In the genomic region with DNA sequence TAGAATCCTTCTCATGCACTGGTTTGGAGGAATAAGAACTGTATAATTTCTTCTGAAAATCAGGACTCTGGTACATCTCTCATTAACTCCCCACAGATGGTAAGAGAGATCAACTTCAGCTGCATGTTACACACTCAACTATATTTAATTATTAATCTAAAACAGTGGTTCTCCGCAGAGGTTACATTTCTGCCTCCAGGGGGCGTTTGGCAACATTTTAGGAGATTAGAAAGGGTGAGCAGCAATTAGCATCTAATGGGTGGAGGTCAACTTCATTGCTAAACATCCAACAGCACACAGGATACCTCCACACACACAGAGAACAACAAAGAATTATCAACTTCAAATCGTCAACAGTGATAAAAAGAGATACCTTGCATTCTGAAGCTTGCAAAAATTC, we compare ENCODE assay signal across 9 mouse cellular contexts. TPM values are rescaled to one million over a fixed set of nuclear protein-coding genes. Genes with fewer than 3 reads are reported as not detected.
DNase-seq lines count a peak whose midpoint lies in the region; ATAC-seq and TF ChIP-seq lines count a peak whose summit lies in the region.
"Had no signal": no experiment of that assay in that cellular context is flagged by ENCODE, and none has a peak within 500 bp of the region (broad histone marks: within the 10 kb centered on the region; RNA-seq: fewer than 3 reads in every experiment).

No protein-coding gene starts in this region.

- H3K4me3 ChIP-seq in forebrain, embryonic 10.5 days = no peak overlapping the region
- no peak overlapping the region for H3K4me3 ChIP-seq in forebrain, embryonic 11.5 days (ENCODE audit: low read depth, low read length)
- no peak overlapping the region for H3K4me3 ChIP-seq in MEL (ENCODE audit: control insufficient read depth in 1 of 2, insufficient read depth in 1 of 2, low read depth in 2 of 2, low read length in 2 of 2)
- H3K4me3 ChIP-seq in hindbrain, embryonic 14.5 days (replicated peaks; ENCODE audit: low read length) = peak overlapping the region; percentile 95
- H3K4me3 ChIP-seq in limb, embryonic 14.5 days (replicated peaks; ENCODE audit: low read length) = 0 out of 2 replicates have a peak overlapping the region, but pooled peaks have one; percentile 84
- H3K4me3 ChIP-seq in neural tube, embryonic 13.5 days = peak overlapping the region; percentile 83
- H3K4me3 ChIP-seq: erythroblast, embryonic 14.5 days had no signal

- no peak for TF ChIP-seq EP300 in MEL (IDR thresholded peaks at IDR 0.05; ENCODE audit: low read depth in 1 of 2, low read length in 2 of 2)

- ATAC-seq in forebrain, embryonic 11.5 days (replicated peaks; ENCODE audit: low FRiP score) = no peak
- ATAC-seq in hindbrain, embryonic 14.5 days (ENCODE audit: low FRiP score) = no peak
- ATAC-seq in limb, embryonic 14.5 days (ENCODE audit: low FRiP score, low read depth) = no peak
- no peak for ATAC-seq in neural tube, embryonic 13.5 days (ENCODE audit: low read depth)
- no peak for ATAC-seq in activated CD4-positive, CD25-positive, alpha-beta regulatory T cell, adult 4 months

- peak in 1 of 3 experiments; percentile 17; a peak in 1 of 6 replicates for TF ChIP-seq CTCF in MEL (IDR thresholded peaks at IDR 0.05 in 2 of 3, conservative IDR thresholded peaks at IDR 0.05 in 1 of 3; ENCODE audit: control insufficient read depth in 1 of 3, insufficient read depth in 1 of 3, low read depth in 2 of 3, low read length in 3 of 3, poor library complexity in 1 of 3, severe bottlenecking in 1 of 3)

- 14% methylated on average over 3 of the region's 3 CpGs for WGBS in forebrain, embryonic 10.5 days
- 15% methylated on average over 3 of the region's 3 CpGs for WGBS in forebrain, embryonic 11.5 days
- WGBS in hindbrain, embryonic 14.5 days = 13% methylated on average over 3 of the region's 3 CpGs
- 13% methylated on average over 3 of the region's 3 CpGs for WGBS in limb, embryonic 14.5 days
- WGBS in neural tube, embryonic 13.5 days = 16% methylated on average over 3 of the region's 3 CpGs

- TF ChIP-seq POLR2A in MEL (IDR thresholded peaks at IDR 0.05; ENCODE audit: control insufficient read depth in 1 of 2, insufficient read depth in 1 of 2, low read depth in 1 of 2, low read length in 2 of 2, poor library complexity in 1 of 2) = no peak
- no peak for TF ChIP-seq POLR2A in limb, embryonic 14.5 days (IDR thresholded peaks at IDR 0.05; ENCODE audit: borderline replicate concordance, extremely low read depth, insufficient read depth, insufficient read length)

- H3K4me1 ChIP-seq in forebrain, embryonic 10.5 days = peaks cover 15% of the 10 kb centered on the region
- H3K4me1 ChIP-seq in forebrain, embryonic 11.5 days (replicated peaks; ENCODE audit: control insufficient read depth, insufficient read depth, low read length) = peaks cover 1% of the 10 kb centered on the region; the same call in 1 of the 2 replicates
- no peaks in the 10 kb centered on the region for H3K4me1 ChIP-seq in MEL (ENCODE audit: control insufficient read depth in 1 of 2, insufficient read depth in 2 of 2, low read length in 2 of 2)
- peaks cover 14% of the 10 kb centered on the region for H3K4me1 ChIP-seq in hindbrain, embryonic 14.5 days (replicated peaks; ENCODE audit: control insufficient read depth, insufficient read depth, low read length)
- H3K4me1 ChIP-seq in limb, embryonic 14.5 days (ENCODE audit: control insufficient read depth, insufficient read depth, low read length) = peaks cover 8% of the 10 kb centered on the region
- peaks cover 19% of the 10 kb centered on the region; the same call in 1 of the 2 replicates for H3K4me1 ChIP-seq in neural tube, embryonic 13.5 days (replicated peaks)

- no peak for TF ChIP-seq RAD21 in MEL (IDR thresholded peaks at IDR 0.05; ENCODE audit: low read depth, low read length)

- no peaks in the 10 kb centered on the region for H3K36me3 ChIP-seq in forebrain, embryonic 10.5 days (replicated peaks)
- no peaks in the 10 kb centered on the region for H3K36me3 ChIP-seq in forebrain, embryonic 11.5 days (ENCODE audit: control insufficient read depth, insufficient read depth, low read length)
- H3K36me3 ChIP-seq in MEL (ENCODE audit: control insufficient read depth in 1 of 2, insufficient read depth in 2 of 2, low read length in 2 of 2) = no peaks in the 10 kb centered on the region
- no peaks in the 10 kb centered on the region for H3K36me3 ChIP-seq in hindbrain, embryonic 14.5 days (replicated peaks; ENCODE audit: control insufficient read depth, insufficient read depth)
- H3K36me3 ChIP-seq in limb, embryonic 14.5 days (ENCODE audit: control insufficient read depth, insufficient read depth, low read length) = no peaks in the 10 kb centered on the region
- H3K36me3 ChIP-seq in neural tube, embryonic 13.5 days = no peaks in the 10 kb centered on the region

- peak; percentile 27 for DNase-seq in forebrain, embryonic 10.5 days (ENCODE audit: extremely low spot score, low spot score)
- DNase-seq in forebrain, embryonic 11.5 days (ENCODE audit: low spot score) = no peak
- DNase-seq in MEL (ENCODE audit: low read depth, low spot score) = peak; percentile 3
- DNase-seq in embryo, embryonic 9.5 days (ENCODE audit: extremely low spot score) = peak; percentile 34
- peak; percentile 58 for DNase-seq in hindbrain, embryonic 14.5 days (ENCODE audit: low spot score)
- peak; percentile 31 for DNase-seq in limb, embryonic 14.5 days (ENCODE audit: low spot score)

- H3K79me2 ChIP-seq in MEL (ENCODE audit: control insufficient read depth, insufficient read depth, low read length, poor library complexity) = no peaks in the 10 kb centered on the region

- no peak overlapping the region for H3K27ac ChIP-seq in forebrain, embryonic 10.5 days
- H3K27ac ChIP-seq in forebrain, embryonic 11.5 days (ENCODE audit: low read depth, low read length) = no peak overlapping the region
- no peak overlapping the region for H3K27ac ChIP-seq in MEL (ENCODE audit: control insufficient read depth, low read depth, low read length)
- no peak overlapping the region for H3K27ac ChIP-seq in hindbrain, embryonic 14.5 days
- no peak overlapping the region for H3K27ac ChIP-seq in limb, embryonic 14.5 days (replicated peaks; ENCODE audit: low read depth, low read length)
- no peak overlapping the region for H3K27ac ChIP-seq in neural tube, embryonic 13.5 days (replicated peaks)

- no peak overlapping the region for H3K4me2 ChIP-seq in forebrain, embryonic 11.5 days (ENCODE audit: low read depth, low read length, severe bottlenecking)
- peak overlapping the region; percentile 56 for H3K4me2 ChIP-seq in hindbrain, embryonic 14.5 days (replicated peaks)
- H3K4me2 ChIP-seq in limb, embryonic 14.5 days (replicated peaks; ENCODE audit: low read depth, low read length, severe bottlenecking) = peak overlapping the region; percentile 89
- H3K4me2 ChIP-seq in neural tube, embryonic 13.5 days = peak overlapping the region; percentile 80

- no peaks in the 10 kb centered on the region for H3K9me3 ChIP-seq in forebrain, embryonic 10.5 days
- no peaks in the 10 kb centered on the region for H3K9me3 ChIP-seq in forebrain, embryonic 11.5 days (ENCODE audit: control insufficient read depth, low read length)
- H3K9me3 ChIP-seq in MEL (replicated peaks; ENCODE audit: insufficient read depth, low read length) = no peaks in the 10 kb centered on the region
- H3K9me3 ChIP-seq in hindbrain, embryonic 14.5 days (ENCODE audit: control insufficient read depth, low read length) = no peaks in the 10 kb centered on the region
- no peaks in the 10 kb centered on the region for H3K9me3 ChIP-seq in limb, embryonic 14.5 days (ENCODE audit: control insufficient read depth, low read length)
- no peaks in the 10 kb centered on the region for H3K9me3 ChIP-seq in neural tube, embryonic 13.5 days

- peaks cover 23% of the 10 kb centered on the region for H3K27me3 ChIP-seq in forebrain, embryonic 10.5 days (ENCODE audit: poor library complexity, severe bottlenecking)
- peaks cover 2% of the 10 kb centered on the region; the same call in 1 of the 2 replicates for H3K27me3 ChIP-seq in forebrain, embryonic 11.5 days (ENCODE audit: control insufficient read depth, insufficient read depth, low read length)
- no peaks in the 10 kb centered on the region; a peak in 1 of 4 replicates for H3K27me3 ChIP-seq in MEL (ENCODE audit: control insufficient read depth in 1 of 2, insufficient read depth in 2 of 2, low read length in 2 of 2)
- no peaks in the 10 kb centered on the region for H3K27me3 ChIP-seq in hindbrain, embryonic 14.5 days (ENCODE audit: control insufficient read depth, insufficient read depth, low read length)
- H3K27me3 ChIP-seq in limb, embryonic 14.5 days (ENCODE audit: control insufficient read depth, insufficient read depth, low read length) = no peaks in the 10 kb centered on the region
- H3K27me3 ChIP-seq in neural tube, embryonic 13.5 days = peaks cover 6% of the 10 kb centered on the region; the same call in 1 of the 2 replicates

- H3K9ac ChIP-seq in forebrain, embryonic 11.5 days (ENCODE audit: low read length) = no peak overlapping the region
- no peak overlapping the region for H3K9ac ChIP-seq in MEL (ENCODE audit: control insufficient read depth, low read depth, low read length, poor library complexity, severe bottlenecking)
- peak overlapping the region; percentile 89 for H3K9ac ChIP-seq in hindbrain, embryonic 14.5 days
- no peak overlapping the region for H3K9ac ChIP-seq in limb, embryonic 14.5 days (ENCODE audit: low read depth, low read length, severe bottlenecking)
- peak overlapping the region; percentile 85; the same call in 1 of the 2 replicates for H3K9ac ChIP-seq in neural tube, embryonic 13.5 days

TF ChIP-seq in MEL, 35 proteins besides CTCF, POLR2A, EP300 and RAD21 (continues in another document):
- TF ChIP-seq E2F4 (IDR thresholded peaks at IDR 0.05; ENCODE audit: borderline replicate concordance, low read depth, low read length) (no peak), BHLHE40 (IDR thresholded peaks at IDR 0.05; ENCODE audit: borderline replicate concordance, low read depth, low read length) (no peak), MAX (IDR thresholded peaks at IDR 0.05; ENCODE audit: low read length) (no peak), MXI1 (IDR thresholded peaks at IDR 0.05; ENCODE audit: low read depth, low read length) (no peak), MYC (IDR thresholded peaks at IDR 0.05; ENCODE audit: low read depth, low read length) (no peak), HCFC1 (IDR thresholded peaks at IDR 0.05; ENCODE audit: low read depth, low read length) (no peak)

RNA-seq across cellular contexts. Expression of gene Gnai1, which starts 2.0 kb away (rescaled TPM):
- 11.2 and 11.6 TPM in 2 replicates for polyA plus RNA-seq in forebrain, embryonic 10.5 days (2016; fragmentation: Nextera tagmentation; extraction: Ambion mirVana)
- polyA plus RNA-seq in forebrain, embryonic 11.5 days (2014; fragmentation: Nextera tagmentation; extraction: Ambion mirVana) = 16.0 and 17.9 TPM in 2 replicates
- not detected in 2 replicates for total RNA-seq in MEL (2012; rRNA removed)
- not detected for polyA plus RNA-seq in MEL (2012; ENCODE audit: insufficient read depth in 1 of 2, insufficient read length in 2 of 2, low read depth in 1 of 2, low replicate concordance in 2 of 2, missing spikeins in 1 of 2)
- 93.2 and 111 TPM in 2 replicates for polyA plus RNA-seq in hindbrain, embryonic 14.5 days (2014; fragmentation: Nextera tagmentation; extraction: Ambion mirVana)
- 14.6 and 14.7 TPM in 2 replicates for polyA plus RNA-seq in limb, embryonic 14.5 days (2012; rRNA removed)
- 31.2 and 34.4 TPM in 2 replicates for polyA plus RNA-seq in limb, embryonic 14.5 days (2014; fragmentation: Nextera tagmentation; extraction: Ambion mirVana)
- polyA plus RNA-seq in neural tube, embryonic 13.5 days (2015; fragmentation: Nextera tagmentation; extraction: Ambion mirVana) = 52.1 and 56.8 TPM in 2 replicates
- not detected for polyA plus RNA-seq in activated CD4-positive, CD25-positive, alpha-beta regulatory T cell, adult 4 months (2017; shearing (Covaris generic))
- polyA plus RNA-seq: erythroblast, embryonic 14.5 days had no signal

Comparison
In these comparisons a context has a peak if more than half of its experiments do, and no peak if none do; other contexts are left out.
1. H3K4me3 ChIP-seq: peak in hindbrain, embryonic 14.5 days (single experiment), limb, embryonic 14.5 days (single experiment) and neural tube, embryonic 13.5 days (single experiment); none in forebrain, embryonic 10.5 days (single experiment), forebrain, embryonic 11.5 days (single experiment) and MEL (0 of 2).
2. H3K9ac ChIP-seq: peak in hindbrain, embryonic 14.5 days (single experiment) and neural tube, embryonic 13.5 days (single experiment); none in forebrain, embryonic 11.5 days (single experiment), MEL (single experiment) and limb, embryonic 14.5 days (single experiment).
3. RNA of gene Gnai1, which starts 2.0 kb away (polyA plus RNA-seq): 93.2 to 111 TPM in hindbrain, embryonic 14.5 days, 52.1 to 56.8 TPM in neural tube, embryonic 13.5 days, 14.6 to 34.4 TPM in limb, embryonic 14.5 days, 16.0 to 17.9 TPM in forebrain, embryonic 11.5 days and 11.2 to 11.6 TPM in forebrain, embryonic 10.5 days; not detected in MEL and not detected in activated CD4-positive, CD25-positive, alpha-beta regulatory T cell, adult 4 months; every median in the first group is over 10 times any median in the second.